Mouse (Mus musculus) intestine, postnatal 0 days (tissue): ENCODE results near the gene Aak1. TPM values are rescaled to one million over a fixed set of nuclear protein-coding genes. Genes with fewer than 3 reads are reported as not detected.
A peak's percentile ranks its signal among the peaks of the same experiment; 100 is the strongest.

ENCODE experiments used
- ATAC-seq: fragments of 200-750 bp; cut with Nextera tagmentation; 2 replicates; pipeline ENCODE4 v1.8.0; 2017; ENCODE audit warnings: mild to moderate bottlenecking, moderate TSS enrichment, moderate library complexity
- H3K27ac ChIP-seq: fragments of 300-500 bp; sonication (generic); 2 replicates; pipeline ENCODE4 v1.5.1; 2014; ENCODE audit warnings: mild to moderate bottlenecking, low read depth, low read length, moderate library complexity
- H3K27me3 ChIP-seq: fragments of 300-500 bp; sonication (generic); replicated peaks from 2 replicates; pipeline ENCODE4 v1.6.1; 2014; ENCODE audit warnings: low read length, mixed read lengths; ENCODE audit not compliant: control insufficient read depth, insufficient read depth
- H3K36me3 ChIP-seq: fragments of 300-500 bp; sonication (generic); 2 replicates; pipeline ENCODE4 v1.6.1; 2014; ENCODE audit warnings: mild to moderate bottlenecking, moderate library complexity; ENCODE audit not compliant: control insufficient read depth, insufficient read depth
- H3K4me1 ChIP-seq: fragments of 300-500 bp; sonication (generic); replicated peaks from 2 replicates; pipeline ENCODE4 v1.6.1; 2014; ENCODE audit warnings: antibody characterized with exemption, low read length, mixed read lengths; ENCODE audit not compliant: control insufficient read depth, insufficient read depth
- H3K4me2 ChIP-seq: fragments of 300-500 bp; sonication (generic); replicated peaks from 2 replicates; pipeline ENCODE4 v1.6.1; 2014; ENCODE audit warnings: low read depth, mild to moderate bottlenecking, moderate library complexity
- H3K4me3 ChIP-seq: fragments of 300-500 bp; sonication (generic); 2 replicates; pipeline ENCODE4 v1.5.1; 2014; ENCODE audit warnings: low read depth, low read length
- H3K9ac ChIP-seq: fragments of 300-500 bp; sonication (generic); 2 replicates; pipeline ENCODE4 v1.6.1; 2014; ENCODE audit warnings: mild to moderate bottlenecking, low read depth, low read length
- H3K9me3 ChIP-seq: fragments of 300-500 bp; sonication (generic); 2 replicates; pipeline ENCODE4 v1.6.1; 2016; ENCODE audit warnings: mixed run types; ENCODE audit not compliant: control insufficient read depth
- CTCF ChIP-seq: sonication (generic); IDR thresholded peaks from 2 replicates; pipeline ENCODE4 v1.5.1; 2016; ENCODE audit warnings: low read depth, mild to moderate bottlenecking, control low read depth, antibody characterized with exemption, moderate library complexity
- WGBS: fragments of 180-500 bp; shearing (Covaris S2); extraction: QIAGEN DNeasy Blood & Tissue Kit; methylation state at CpG from one replicate; pipeline ENCODE4 v1.1.7; 2014; 5-methylcytosine and 5-hydroxymethylcytosine counted together
- polyA plus RNA-seq: library from polyadenylated mRNA; unstranded; fragments of >200 nt; fragmentation: Nextera tagmentation; extraction: Ambion mirVana; gene quantifications from 2 replicates; pipeline ENCODE4 v1.2.1, GENCODE M21; 2015

Gene Aak1
- polyA plus RNA-seq, 1 experiment from 2014 or later, result 5.7 TPM

DNA sequence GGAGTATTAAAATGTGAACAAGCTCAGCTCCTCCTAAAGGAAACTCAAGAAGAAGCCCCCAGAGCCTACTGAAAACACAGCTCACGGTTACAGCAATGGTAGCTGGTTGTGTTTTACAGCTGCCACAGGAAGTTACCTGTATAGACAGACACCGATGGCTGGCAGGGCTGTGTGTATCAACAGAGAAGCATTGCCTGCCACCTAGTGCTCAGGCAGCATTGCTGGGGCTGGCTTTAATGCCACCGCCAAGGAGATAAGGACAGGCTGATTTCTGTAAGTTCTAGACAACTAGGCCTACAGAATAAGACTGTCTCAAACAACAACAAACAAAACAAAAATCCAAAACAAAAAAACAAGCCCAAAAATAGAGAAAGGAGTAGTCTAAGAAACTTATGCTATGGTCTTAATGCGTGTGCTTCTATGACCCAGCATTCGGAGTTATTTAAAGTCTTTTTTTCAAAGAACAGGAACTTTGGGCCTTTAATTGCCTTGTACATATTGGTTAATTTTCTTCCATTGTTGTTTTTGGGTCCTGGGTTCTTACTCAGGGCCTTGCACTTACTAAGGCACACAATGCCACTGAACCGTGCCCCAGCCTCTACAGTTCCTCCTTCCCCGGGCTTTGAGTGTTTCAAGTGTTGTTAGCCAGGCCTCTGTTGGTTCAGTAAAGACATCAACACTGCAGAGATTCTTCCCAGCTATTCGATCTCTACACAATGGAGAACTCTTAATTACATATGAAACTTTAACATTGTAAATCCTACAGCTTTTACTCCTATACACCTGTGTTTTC, 136.2 kb downstream of the Aak1 start:
- WGBS, result 83% methylated on average over 8 of the region's 8 CpGs
- no peak for ATAC-seq
- H3K9ac ChIP-seq, result no peak overlapping the region
- H3K4me3 ChIP-seq, result no peak overlapping the region
- TF ChIP-seq CTCF, result peak; percentile 62
- no peaks in the 10 kb centered on the region for H3K27me3 ChIP-seq
- H3K36me3 ChIP-seq, result peaks cover 34% of the 10 kb centered on the region
- H3K4me1 ChIP-seq, result no peaks in the 10 kb centered on the region
- H3K9me3 ChIP-seq, result no peaks in the 10 kb centered on the region
- H3K27ac ChIP-seq, result no peak overlapping the region
- no peak overlapping the region for H3K4me2 ChIP-seq

- no peaks in the 10 kb centered on the region for H3K9me3 ChIP-seq
- TF ChIP-seq CTCF, result no peak
- WGBS, result 80% methylated on average over 6 of the region's 6 CpGs
- H3K36me3 ChIP-seq, result peaks cover 15% of the 10 kb centered on the region
- no peak overlapping the region for H3K9ac ChIP-seq
- H3K4me1 ChIP-seq, result no peaks in the 10 kb centered on the region
- no peak overlapping the region for H3K27ac ChIP-seq
- no peak overlapping the region for H3K4me2 ChIP-seq
- H3K27me3 ChIP-seq, result no peaks in the 10 kb centered on the region
- ATAC-seq, result no peak
- H3K4me3 ChIP-seq, result no peak overlapping the region
These were observed 140.3 kb downstream of the Aak1 start for GRCm38 (mm10) chr6:86989576-86989975.

GRCm38 (mm10) chr6:86991041-86991440, 141.7 kb downstream of the Aak1 start:
- Histone ChIP-seq H3K36me3 (peaks cover 21% of the 10 kb centered on the region), H3K9ac (no peak overlapping the region), H3K27me3 (no peaks in the 10 kb centered on the region), H3K4me3 (no peak overlapping the region), H3K4me1 (no peaks in the 10 kb centered on the region), H3K4me2 (no peak overlapping the region), H3K9me3 (no peaks in the 10 kb centered on the region), H3K27ac (no peak overlapping the region)
- WGBS, result 89% methylated on average over 3 of the region's 3 CpGs
- no peak for TF ChIP-seq CTCF
- no peak for ATAC-seq

DNA sequence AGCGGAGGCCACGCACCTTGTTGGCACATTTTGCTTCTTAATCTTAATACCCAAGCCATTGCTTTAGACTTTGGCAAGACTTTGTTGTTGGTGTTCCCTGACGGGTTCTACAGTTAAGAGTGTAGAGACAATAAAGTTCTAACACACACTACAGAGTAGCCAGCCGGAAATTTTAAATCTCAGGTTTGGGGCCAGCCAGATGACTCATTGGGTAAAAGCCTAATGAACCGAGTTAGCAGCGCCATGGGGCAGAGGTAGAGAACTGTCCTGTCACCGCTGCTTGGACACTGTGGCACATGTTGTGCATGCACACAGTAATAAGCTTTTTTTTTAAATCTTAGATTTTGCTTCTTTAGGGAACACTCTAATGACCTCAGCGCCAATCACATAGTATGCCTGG, 143.0 kb downstream of the Aak1 start:
- H3K4me1 ChIP-seq, result no peaks in the 10 kb centered on the region
- H3K9ac ChIP-seq, result no peak overlapping the region
- no peaks in the 10 kb centered on the region for H3K9me3 ChIP-seq
- 90% methylated on average over 8 of the region's 8 CpGs for WGBS
- ATAC-seq, result no peak
- no peak overlapping the region for H3K4me2 ChIP-seq
- H3K27ac ChIP-seq, result no peak overlapping the region
- TF ChIP-seq CTCF, result no peak
- no peak overlapping the region for H3K4me3 ChIP-seq
- H3K27me3 ChIP-seq, result no peaks in the 10 kb centered on the region
- H3K36me3 ChIP-seq, result peaks cover 24% of the 10 kb centered on the region

- no peak overlapping the region for H3K9ac ChIP-seq
- H3K36me3 ChIP-seq, result peaks cover 38% of the 10 kb centered on the region
- H3K9me3 ChIP-seq, result no peaks in the 10 kb centered on the region
- no peak overlapping the region for H3K4me2 ChIP-seq
- no peaks in the 10 kb centered on the region for H3K4me1 ChIP-seq
- H3K4me3 ChIP-seq, result no peak overlapping the region
- no peak for TF ChIP-seq CTCF
- 81% methylated on average over 4 of the region's 4 CpGs for WGBS
- H3K27me3 ChIP-seq, result no peaks in the 10 kb centered on the region
- no peak overlapping the region for H3K27ac ChIP-seq
- ATAC-seq, result no peak
These were observed 144.9 kb downstream of the Aak1 start for GRCm38 (mm10) chr6:86994254-86994653.

- no peak overlapping the region for H3K27ac ChIP-seq
- no peaks in the 10 kb centered on the region for H3K4me1 ChIP-seq
- no peaks in the 10 kb centered on the region for H3K9me3 ChIP-seq
- TF ChIP-seq CTCF, result no peak
- H3K27me3 ChIP-seq, result no peaks in the 10 kb centered on the region
- no peak overlapping the region for H3K4me3 ChIP-seq
- peaks cover 35% of the 10 kb centered on the region for H3K36me3 ChIP-seq
- 87% methylated on average over 5 of the region's 5 CpGs for WGBS
- no peak overlapping the region for H3K4me2 ChIP-seq
- no peak overlapping the region for H3K9ac ChIP-seq
- no peak for ATAC-seq
These were observed 147.5 kb downstream of the Aak1 start for GRCm38 (mm10) chr6:86996629-86997307.
